Mouse (Mus musculus) myocyte (in vitro differentiated cells): ENCODE results near the gene Card9. TPM values are rescaled to one million over a fixed set of nuclear protein-coding genes. Genes with fewer than 3 reads are reported as not detected.
"Not testable (repeated sequence)": the region's sequence is repeated elsewhere in the genome, so short reads cannot be mapped to it uniquely, and the experiment has no call there.

Source experiments
- H3K27me3 ChIP-seq: one replicate; pipeline ENCODE4 v1.6.1; 2011; ENCODE audit not compliant: control insufficient read depth, insufficient read depth, insufficient read length
- H3K36me3 ChIP-seq: one replicate; pipeline ENCODE4 v1.6.1; 2011; ENCODE audit not compliant: control insufficient read depth, insufficient read depth
- H3K4me2 ChIP-seq: one replicate; pipeline ENCODE4 v1.6.1; 2011; ENCODE audit warnings: low read depth, control low read depth
- H3K4me3 ChIP-seq: one replicate; pipeline ENCODE4 v1.5.1; 2011; ENCODE audit warnings: mild to moderate bottlenecking, control low read depth, moderate library complexity
- H3K79me2 ChIP-seq: one replicate; pipeline ENCODE4 v1.6.1; 2011; ENCODE audit not compliant: control insufficient read depth, insufficient read depth
- H3ac ChIP-seq: one replicate; pipeline ENCODE4 v1.6.1; 2011; ENCODE audit not compliant: control insufficient read depth, insufficient read length
- CEBPB ChIP-seq: IDR thresholded peaks from 2 replicates; pipeline ENCODE4 v1.6.1; 2011; ENCODE audit warnings: mild to moderate bottlenecking, moderate library complexity; ENCODE audit not compliant: poor library complexity, insufficient read depth, severe bottlenecking
- E2F4 ChIP-seq: IDR thresholded peaks from one replicate; pipeline ENCODE4 v1.6.1; 2011; ENCODE audit warnings: mild to moderate bottlenecking, control low read depth, moderate library complexity; ENCODE audit not compliant: insufficient read depth
- MAX ChIP-seq: IDR thresholded peaks from one replicate; pipeline ENCODE4 v1.6.1; 2011; ENCODE audit warnings: low read depth, mild to moderate bottlenecking, control low read depth
- MYOD1 ChIP-seq, 3 experiments: IDR thresholded peaks; one replicate each; pipeline ENCODE4 v1.6.1; 2011; ENCODE audit warnings: control low read depth in 2 of 3, low read depth in 2 of 3, mild to moderate bottlenecking in 2 of 3, moderate library complexity in 1 of 3; ENCODE audit not compliant: insufficient read length in 2 of 3, control insufficient read depth in 1 of 3
- MYOG ChIP-seq, 3 experiments: IDR thresholded peaks; one replicate each; pipeline ENCODE4 v1.6.1; 2011; ENCODE audit warnings: control low read depth in 2 of 3, low read depth in 2 of 3, mild to moderate bottlenecking in 2 of 3; ENCODE audit not compliant: insufficient read length in 2 of 3, control insufficient read depth in 1 of 3, insufficient read depth in 1 of 3
- POLR2A ChIP-seq: IDR thresholded peaks from one replicate; pipeline ENCODE4 v1.6.1; 2011; ENCODE audit warnings: low read depth, mild to moderate bottlenecking, control low read depth, moderate library complexity; ENCODE audit not compliant: insufficient read length
- POLR2AphosphoS2 ChIP-seq: IDR thresholded peaks from one replicate; pipeline ENCODE4 v1.6.1; 2011; ENCODE audit warnings: low read depth, control low read depth; ENCODE audit not compliant: insufficient read length
- REST ChIP-seq: IDR thresholded peaks from one replicate; pipeline ENCODE4 v1.6.1; 2011; ENCODE audit warnings: mild to moderate bottlenecking, control low read depth, moderate library complexity; ENCODE audit not compliant: insufficient read depth, insufficient read length
- SRF ChIP-seq: IDR thresholded peaks from one replicate; pipeline ENCODE4 v1.6.1; 2011; ENCODE audit warnings: low read depth; ENCODE audit not compliant: control insufficient read depth, insufficient read length
- TCF12 ChIP-seq: IDR thresholded peaks from one replicate; pipeline ENCODE4 v1.6.1; 2011; ENCODE audit warnings: mild to moderate bottlenecking, control low read depth; ENCODE audit not compliant: poor library complexity, insufficient read depth, severe bottlenecking
- TCF3 ChIP-seq: IDR thresholded peaks from one replicate; pipeline ENCODE4 v1.6.1; 2011; ENCODE audit warnings: low read depth, control low read depth; ENCODE audit not compliant: insufficient read length
- USF1 ChIP-seq: IDR thresholded peaks from one replicate; pipeline ENCODE4 v1.6.1; 2011; ENCODE audit warnings: low read depth, mild to moderate bottlenecking, control low read depth, moderate library complexity
- polyA plus RNA-seq: library from polyadenylated mRNA; unstranded; fragments of >200 nt; fragmentation: generic; extraction: Trizol; gene quantifications from one replicate; pipeline ENCODE4 v1.2.1, GENCODE M21; 2012; ENCODE audit warnings: missing spikeins

Gene Card9
- polyA plus RNA-seq, 1 experiment = 0.84 TPM

GRCm38 (mm10) chr2:26391617-26392016 lies 30.9 kb upstream of the Card9 start:
- TF ChIP-seq MYOD1 (IDR thresholded peaks at IDR 0.05; ENCODE audit: control insufficient read depth in 1 of 3, insufficient read length in 2 of 3, low read depth in 2 of 3) (no peak), POLR2AphosphoS2 (no peak), MYOG (IDR thresholded peaks at IDR 0.05; ENCODE audit: control insufficient read depth in 1 of 3, insufficient read depth in 1 of 3, insufficient read length in 2 of 3, low read depth in 2 of 3) (no peak), REST (no peak), TCF3 (no peak), POLR2A (no peak), E2F4 (no peak), USF1 (no peak), MAX (no peak), SRF (no peak), TCF12 (no peak), CEBPB (no peak)
- Histone ChIP-seq H3K36me3 (peaks cover 57% of the 10 kb centered on the region), H3ac (no peak overlapping the region), H3K27me3 (no peaks in the 10 kb centered on the region), H3K4me3 (no peak overlapping the region), H3K79me2 (peaks cover 33% of the 10 kb centered on the region), H3K4me2 (no peak overlapping the region)

DNA sequence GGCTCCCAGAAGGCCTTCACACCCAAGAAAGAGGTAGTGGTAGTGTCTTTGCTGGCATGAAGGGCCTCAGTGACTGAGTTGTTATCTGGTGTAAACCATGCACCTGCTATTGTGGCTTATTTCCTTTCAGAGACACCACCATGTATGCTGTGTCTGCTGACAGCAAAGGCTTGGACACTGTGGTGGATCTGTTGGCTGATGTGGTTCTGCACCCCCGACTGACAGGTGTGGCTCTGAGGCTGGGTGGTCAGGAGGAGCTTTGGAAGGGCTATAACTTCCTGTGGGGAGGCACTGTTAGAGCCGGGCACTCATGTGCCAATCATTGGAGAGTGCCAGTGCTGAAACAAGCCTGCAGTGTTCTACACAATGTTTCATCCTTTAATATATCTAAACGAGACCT lies 30.2 kb upstream of the Card9 start:
- TF ChIP-seq TCF12 (no peak), MAX (no peak), REST (no peak), MYOD1 (IDR thresholded peaks at IDR 0.05; ENCODE audit: control insufficient read depth in 1 of 3, insufficient read length in 2 of 3, low read depth in 2 of 3) (peak in 1 of 3 experiments; percentile 75), MYOG (IDR thresholded peaks at IDR 0.05; ENCODE audit: control insufficient read depth in 1 of 3, insufficient read depth in 1 of 3, insufficient read length in 2 of 3, low read depth in 2 of 3) (peak in 1 of 3 experiments; percentile 61), POLR2A (no peak), POLR2AphosphoS2 (no peak)
- Histone ChIP-seq H3K27me3 (no peaks in the 10 kb centered on the region), H3ac (no peak overlapping the region), H3K4me2 (peak overlapping the region; percentile 88), H3K4me3 (peak overlapping the region; percentile 96), H3K36me3 (peaks cover 56% of the 10 kb centered on the region), H3K79me2 (peaks cover 33% of the 10 kb centered on the region)

DNA sequence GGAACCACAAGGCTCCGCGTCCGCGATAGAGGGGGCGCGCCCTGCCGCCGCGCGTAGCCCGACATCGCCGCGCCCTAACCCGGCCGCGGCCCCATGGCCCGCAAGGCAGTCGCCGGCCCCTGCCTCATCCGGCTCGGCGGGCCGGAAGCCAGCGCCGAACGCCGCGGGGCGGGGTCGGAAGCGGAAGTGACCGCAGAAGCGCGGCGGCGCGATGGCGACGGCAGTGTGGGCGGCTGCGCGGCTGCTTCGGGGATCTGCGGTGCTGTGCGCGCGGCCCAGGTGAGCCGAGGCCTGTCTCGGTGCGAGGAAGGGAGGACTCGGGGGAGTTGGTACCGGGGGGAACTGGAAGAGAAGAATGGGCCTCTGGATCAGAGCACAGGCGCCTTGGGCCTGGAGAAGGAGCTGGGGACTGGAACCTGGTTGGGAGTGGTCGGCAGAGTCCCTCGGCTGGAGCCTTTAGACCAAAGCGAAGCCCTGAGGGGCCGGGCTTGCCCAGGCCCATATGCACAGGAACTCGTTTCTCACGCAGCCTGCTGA lies 28.5 kb upstream of the Card9 start, which contains the start of the genes Entr1 and Pmpca:
Gene Entr1 (minus strand): TSS at position 163 of the 537 bp plus-strand sequence.
Gene Pmpca (plus strand): TSS at position 186 of the 537 bp plus-strand sequence.
- no peak for TF ChIP-seq USF1
- peak in 2 of 3 experiments; percentile 25 to 41 for TF ChIP-seq MYOG (IDR thresholded peaks at IDR 0.05; ENCODE audit: control insufficient read depth in 1 of 3, insufficient read depth in 1 of 3, insufficient read length in 2 of 3, low read depth in 2 of 3)
- peak in 1 of 3 experiments; percentile 58 for TF ChIP-seq MYOD1 (IDR thresholded peaks at IDR 0.05; ENCODE audit: control insufficient read depth in 1 of 3, insufficient read length in 2 of 3, low read depth in 2 of 3)
- no peak for TF ChIP-seq MAX
- TF ChIP-seq POLR2AphosphoS2 = peak; percentile 95
- no peak for TF ChIP-seq TCF12
- TF ChIP-seq CEBPB = no peak
- no peak for TF ChIP-seq TCF3
- TF ChIP-seq POLR2A = peak; percentile 94
- TF ChIP-seq E2F4 = no peak
- peak; percentile 21 for TF ChIP-seq REST
- TF ChIP-seq SRF = no peak
- peaks cover 33% of the 10 kb centered on the region for H3K79me2 ChIP-seq
- peaks cover 46% of the 10 kb centered on the region for H3K36me3 ChIP-seq

GRCm38 (mm10) chr2:26388682-26389153 lies 28.0 kb upstream of the Card9 start:
- H3ac ChIP-seq = peak overlapping the region; percentile 90
- TF ChIP-seq REST (no peak), MYOD1 (IDR thresholded peaks at IDR 0.05; ENCODE audit: control insufficient read depth in 1 of 3, insufficient read length in 2 of 3, low read depth in 2 of 3) (peak in 1 of 3 experiments; percentile 18), POLR2AphosphoS2 (peak; percentile 54), TCF12 (no peak)
- H3K4me3 ChIP-seq = peak overlapping the region; percentile 96
- H3K27me3 ChIP-seq = no peaks in the 10 kb centered on the region
- peaks cover 33% of the 10 kb centered on the region for H3K79me2 ChIP-seq
- peak overlapping the region; percentile 91 for H3K4me2 ChIP-seq
- peaks cover 46% of the 10 kb centered on the region for H3K36me3 ChIP-seq

More for the DNA sequence above, 28.5 kb upstream of the Card9 start, which contains the start of the genes Entr1 and Pmpca:
- H3K4me3 ChIP-seq = peak within 1 kb of the TSS; percentile 96
- peak within 1 kb of the TSS; percentile 91 for H3K4me2 ChIP-seq
- H3K27me3 ChIP-seq = no peaks in the 10 kb centered on the region
- peak within 1 kb of the TSS; percentile 90 for H3ac ChIP-seq

DNA sequence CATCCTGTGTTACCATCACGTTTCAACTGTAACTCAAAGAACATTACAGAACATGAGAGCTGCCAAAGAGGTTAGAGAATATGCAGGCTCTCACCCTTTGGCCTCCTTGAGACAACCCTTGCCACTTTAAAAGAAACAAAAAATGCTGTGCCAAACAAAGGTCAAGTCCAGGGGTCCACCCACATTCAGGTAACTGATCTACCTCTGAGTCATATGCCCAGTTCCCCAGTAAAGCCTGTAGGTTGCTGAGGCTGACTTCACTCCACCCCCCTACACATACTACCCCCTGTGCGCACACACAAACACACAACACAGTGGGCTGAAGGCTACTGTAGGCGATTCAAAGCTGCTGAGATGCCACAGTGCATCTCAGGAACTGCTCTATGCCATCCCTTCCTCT lies 27.0 kb upstream of the Card9 start:
- H3K36me3 ChIP-seq = peaks cover 40% of the 10 kb centered on the region
- no peaks in the 10 kb centered on the region for H3K27me3 ChIP-seq
- no peak overlapping the region for H3ac ChIP-seq
- TF ChIP-seq POLR2AphosphoS2 = no peak
- H3K4me2 ChIP-seq = peak overlapping the region; percentile 91
- peak overlapping the region; percentile 96 for H3K4me3 ChIP-seq
- H3K79me2 ChIP-seq = peaks cover 33% of the 10 kb centered on the region

DNA sequence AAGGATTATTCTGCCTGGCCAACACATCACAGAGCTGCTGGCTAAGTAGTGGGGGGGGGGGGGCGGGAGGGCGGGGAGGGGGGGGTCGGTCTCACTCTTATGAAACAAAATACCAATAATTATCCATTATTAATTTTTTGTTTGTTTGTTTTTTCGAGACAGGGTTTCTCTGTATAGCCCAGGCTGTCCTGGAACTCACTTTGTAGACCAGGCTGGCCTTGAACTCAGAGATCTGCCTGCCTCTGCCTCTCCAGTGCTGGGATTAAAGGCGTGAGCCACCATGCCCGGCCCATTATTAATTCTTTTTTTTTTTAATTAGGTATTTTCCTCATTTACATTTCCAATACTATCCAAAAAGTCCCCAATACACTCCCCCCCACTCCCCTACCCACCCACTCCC lies 20.2 kb upstream of the Card9 start:
- peaks cover 15% of the 10 kb centered on the region for H3K79me2 ChIP-seq
- peak overlapping the region; percentile 69 for H3K4me2 ChIP-seq
- not testable (repeated sequence) for H3K27me3 ChIP-seq
- H3K4me3 ChIP-seq = peak overlapping the region; percentile 84
- peaks cover 26% of the 10 kb centered on the region for H3K36me3 ChIP-seq
- H3ac ChIP-seq = peak overlapping the region; percentile 54
